Mouse (Mus musculus) cerebellum, postnatal 14 days (tissue): ENCODE data around the gene Spef1.

Source experiments
- DNase-seq, 2 experiments: peaks; one replicate each; pipeline ENCODE4 v3.0.0; 2021; ENCODE audit warnings: mixed read lengths in 2 of 2

Gene Spef1

GRCm38 (mm10) chr2:131205521-131206182, 18.6 kb upstream of the Spef1 start:
- no peak for DNase-seq

- peak; percentile 48 to 83 for DNase-seq
Observed at GRCm38 (mm10) chr2:131204410-131204981, 17.4 kb upstream of the Spef1 start.

- no peak for DNase-seq
Observed at GRCm38 (mm10) chr2:131203816-131204409, 16.8 kb upstream of the Spef1 start.

- peak in 1 of 2 experiments; percentile 47 for DNase-seq
Observed at GRCm38 (mm10) chr2:131201262-131201661, 14.2 kb upstream of the Spef1 start.

GRCm38 (mm10) chr2:131200710-131201109, 13.6 kb upstream of the Spef1 start:
- DNase-seq, result no peak

GRCm38 (mm10) chr2:131196606-131197316, 9.7 kb upstream of the Spef1 start:
- DNase-seq, result no peak

- no peak for DNase-seq
Observed at GRCm38 (mm10) chr2:131191005-131191390, 3.9 kb upstream of the Spef1 start.

- peak; percentile 25 to 29 for DNase-seq
Observed at GRCm38 (mm10) chr2:131190344-131191004, 3.4 kb upstream of the Spef1 start.

- no peak for DNase-seq
Observed at GRCm38 (mm10) chr2:131189521-131190309, 2.6 kb upstream of the Spef1 start.

GRCm38 (mm10) chr2:131188311-131188710, 1.2 kb upstream of the Spef1 start:
- DNase-seq, result no peak

- DNase-seq, result no peak
Observed at GRCm38 (mm10) chr2:131187602-131187922, 480 bp upstream of the Spef1 start.

- no peak for DNase-seq
Observed at GRCm38 (mm10) chr2:131186343-131186742, 739 bp downstream of the Spef1 start.

- peak; percentile 91 to 94 for DNase-seq
Observed at GRCm38 (mm10) chr2:131179990-131180587, 7.0 kb downstream of the Spef1 start, which contains the start of gene Cenpb. TSS of gene Cenpb (minus strand) at chr2:131180067.

GRCm38 (mm10) chr2:131179246-131179886, 7.7 kb downstream of the Spef1 start:
- peak; percentile 75 to 82 for DNase-seq

GRCm38 (mm10) chr2:131178828-131179245, 8.2 kb downstream of the Spef1 start:
- DNase-seq, result peak; percentile 59 to 66

- DNase-seq, result peak; percentile 33 to 37
Observed at GRCm38 (mm10) chr2:131177932-131178331, 9.2 kb downstream of the Spef1 start.

GRCm38 (mm10) chr2:131176491-131176890, 10.6 kb downstream of the Spef1 start:
- no peak for DNase-seq

GRCm38 (mm10) chr2:131175945-131176309, 11.2 kb downstream of the Spef1 start:
- DNase-seq, result no peak

- DNase-seq, result no peak
Observed at GRCm38 (mm10) chr2:131175286-131175944, 11.7 kb downstream of the Spef1 start.

GRCm38 (mm10) chr2:131174700-131175099, 12.4 kb downstream of the Spef1 start:
- peak; percentile 55 to 78 for DNase-seq

- DNase-seq, result no peak
Observed at GRCm38 (mm10) chr2:131172322-131172721, 14.8 kb downstream of the Spef1 start.
